Mouse (Mus musculus): Measurements from ENCODE around the gene Opcml. TPM values are rescaled to one million over a fixed set of nuclear protein-coding genes. Genes with fewer than 3 reads are reported as not detected.

The Opcml gene
- polyA plus RNA-seq, 1 experiment from 2014 or later, result 4.3 TPM

GRCm38 (mm10) chr9:28855826-28856225, 1065.3 kb downstream of the Opcml start:
- Histone ChIP-seq H3K36me3 (no peaks in the 10 kb centered on the region), H3K27me3 (ENCODE audit: insufficient read depth, poor library complexity, severe bottlenecking) (no peaks in the 10 kb centered on the region), H3K4me3 (no peak overlapping the region), H3K4me1 (no peaks in the 10 kb centered on the region), H3K9me3 (no peaks in the 10 kb centered on the region), H3K27ac (no peak overlapping the region)
- DNase-seq (ENCODE audit: low spot score), result no peak
- WGBS, result 75% methylated on average over 7 of the region's 7 CpGs

DNA sequence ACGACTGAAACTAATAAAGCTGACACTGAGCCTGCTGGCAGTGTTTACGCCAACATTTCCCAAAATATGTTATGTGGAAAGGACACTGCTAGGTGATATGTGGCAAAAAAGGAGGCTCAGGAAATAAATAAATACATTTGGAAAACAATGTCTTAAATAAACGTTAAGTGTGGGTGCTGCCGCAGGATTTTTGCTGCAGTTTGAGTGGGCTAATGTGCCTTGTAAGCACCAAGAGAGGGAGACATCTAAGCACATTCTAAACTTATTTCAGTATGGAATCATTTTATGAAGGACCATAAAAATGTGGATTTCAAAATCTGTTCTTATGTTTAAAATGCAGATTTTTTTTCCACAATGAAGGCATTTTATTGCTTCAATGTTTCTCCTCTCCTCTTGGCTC, 1071.4 kb downstream of the Opcml start:
- 79% methylated on average over 4 of the region's 4 CpGs for WGBS
- no peak for DNase-seq (ENCODE audit: low spot score)

DNA sequence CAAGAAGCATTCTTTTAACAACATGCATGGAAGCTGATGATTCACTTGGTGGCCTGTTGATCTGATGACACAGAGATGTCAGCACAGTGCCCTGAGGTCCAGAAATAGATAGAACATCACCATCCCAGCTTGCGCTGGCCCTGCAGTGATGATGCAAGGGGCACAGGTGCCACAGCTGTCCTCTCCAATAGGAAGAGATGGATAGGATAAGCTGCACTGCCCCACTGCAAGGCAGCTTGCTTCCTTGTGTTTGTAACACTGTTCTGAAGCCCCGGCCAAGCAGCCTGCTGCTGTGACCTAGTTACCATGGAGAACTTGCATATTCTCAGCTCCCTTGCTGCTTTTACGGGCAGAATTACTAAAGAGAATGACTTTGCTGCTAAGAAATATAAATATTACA, 1076.7 kb downstream of the Opcml start:
- H3K36me3 ChIP-seq, result no peaks in the 10 kb centered on the region
- WGBS, result 85% methylated on average over 3 of the region's 3 CpGs
- H3K4me1 ChIP-seq, result peaks cover 2% of the 10 kb centered on the region; the same call in 1 of the 2 replicates
- no peaks in the 10 kb centered on the region for H3K9me3 ChIP-seq
- no peak for DNase-seq (ENCODE audit: low spot score)
- H3K27ac ChIP-seq, result no peak overlapping the region
- no peaks in the 10 kb centered on the region for H3K27me3 ChIP-seq (ENCODE audit: insufficient read depth, poor library complexity, severe bottlenecking)
- no peak overlapping the region for H3K4me3 ChIP-seq

More for the DNA sequence above, 1071.4 kb downstream of the Opcml start:
- Histone ChIP-seq H3K9me3 (no peaks in the 10 kb centered on the region), H3K36me3 (no peaks in the 10 kb centered on the region), H3K27me3 (ENCODE audit: insufficient read depth, poor library complexity, severe bottlenecking) (no peaks in the 10 kb centered on the region), H3K4me3 (no peak overlapping the region), H3K4me1 (no peaks in the 10 kb centered on the region), H3K27ac (no peak overlapping the region)

DNA sequence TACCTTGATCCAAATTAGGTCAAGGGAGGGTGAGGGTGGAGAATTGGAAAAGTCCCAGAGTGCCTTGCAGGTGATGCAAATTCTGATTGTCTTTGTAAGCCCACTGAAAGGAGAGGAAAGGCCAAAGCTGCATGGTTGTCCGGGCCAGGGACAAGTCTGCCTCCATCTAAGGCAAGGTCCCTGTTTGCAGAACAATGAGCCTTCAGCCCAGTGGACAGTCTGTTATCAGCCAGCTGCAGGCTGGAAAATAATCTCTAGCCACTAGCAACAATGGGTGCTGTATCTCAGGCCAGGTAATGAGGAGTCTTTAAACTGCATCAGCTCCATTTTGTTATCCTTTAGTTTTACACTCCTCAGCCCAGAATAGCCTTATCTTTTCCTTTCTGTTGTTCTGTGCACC, 1079.9 kb downstream of the Opcml start:
- Histone ChIP-seq H3K27ac (no peak overlapping the region), H3K36me3 (no peaks in the 10 kb centered on the region), H3K27me3 (ENCODE audit: insufficient read depth, poor library complexity, severe bottlenecking) (no peaks in the 10 kb centered on the region), H3K4me1 (peaks cover 2% of the 10 kb centered on the region; the same call in 1 of the 2 replicates), H3K9me3 (no peaks in the 10 kb centered on the region), H3K4me3 (no peak overlapping the region)
- WGBS, result 47% methylated on average over 1 of the region's 1 CpGs
- peak; percentile 76 for DNase-seq (ENCODE audit: low spot score)

GRCm38 (mm10) chr9:28882566-28882965, 1092.0 kb downstream of the Opcml start:
- no peaks in the 10 kb centered on the region for H3K4me1 ChIP-seq
- H3K27me3 ChIP-seq (ENCODE audit: insufficient read depth, poor library complexity, severe bottlenecking), result no peaks in the 10 kb centered on the region
- 80% methylated on average over 1 of the region's 1 CpGs for WGBS
- H3K9me3 ChIP-seq, result no peaks in the 10 kb centered on the region
- no peaks in the 10 kb centered on the region for H3K36me3 ChIP-seq
- no peak overlapping the region for H3K27ac ChIP-seq
- DNase-seq (ENCODE audit: low spot score), result no peak
- no peak overlapping the region for H3K4me3 ChIP-seq

DNA sequence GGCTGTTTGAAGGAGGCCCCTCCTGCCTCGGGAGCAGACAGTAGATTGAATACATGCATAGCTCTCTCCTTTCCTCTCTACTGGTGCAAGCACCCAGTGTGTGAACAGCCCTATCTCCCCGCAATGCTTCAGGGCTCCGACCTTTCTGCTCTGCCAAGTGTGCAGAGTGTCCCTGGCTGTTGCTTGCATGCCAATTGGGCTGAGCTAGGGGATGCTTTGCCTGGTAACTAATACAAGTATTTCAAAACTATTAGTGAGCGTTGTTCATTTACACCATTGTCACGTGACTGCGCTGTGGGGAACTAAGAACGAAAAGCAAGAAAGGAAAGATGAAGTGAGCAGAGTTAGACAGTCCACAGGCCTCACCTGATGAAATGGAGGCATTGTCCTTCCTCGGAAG, 1101.0 kb downstream of the Opcml start:
- 84% methylated on average over 8 of the region's 8 CpGs for WGBS
- no peak for DNase-seq (ENCODE audit: low spot score)
- H3K4me1 ChIP-seq, result no peaks in the 10 kb centered on the region
- no peaks in the 10 kb centered on the region for H3K27me3 ChIP-seq (ENCODE audit: insufficient read depth, poor library complexity, severe bottlenecking)
- no peak overlapping the region for H3K4me3 ChIP-seq
- H3K9me3 ChIP-seq, result no peaks in the 10 kb centered on the region
- no peak overlapping the region for H3K27ac ChIP-seq
- no peaks in the 10 kb centered on the region for H3K36me3 ChIP-seq

DNA sequence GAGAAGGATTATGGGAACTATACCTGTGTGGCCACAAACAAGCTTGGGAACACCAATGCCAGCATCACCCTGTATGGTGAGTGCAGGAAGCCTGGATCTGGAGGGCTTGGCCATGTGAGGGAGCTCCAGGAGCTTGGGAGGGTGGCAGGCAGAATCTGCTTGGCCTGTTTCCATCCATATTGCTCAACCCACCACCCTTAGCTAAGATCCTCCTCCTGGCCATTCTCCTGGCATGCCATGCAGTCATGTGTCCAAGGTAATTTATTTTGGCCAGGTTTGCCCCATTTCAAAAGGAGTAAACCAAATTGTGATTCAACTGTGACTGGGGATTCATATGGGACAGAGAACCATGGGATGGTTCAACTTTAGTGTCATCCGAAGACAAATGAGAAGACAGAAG, 1112.7 kb downstream of the Opcml start:
- WGBS, result 89% methylated on average over 1 of the region's 1 CpGs
- Histone ChIP-seq H3K9me3 (no peaks in the 10 kb centered on the region), H3K27me3 (ENCODE audit: insufficient read depth, poor library complexity, severe bottlenecking) (no peaks in the 10 kb centered on the region), H3K4me3 (no peak overlapping the region), H3K36me3 (no peaks in the 10 kb centered on the region), H3K4me1 (no peaks in the 10 kb centered on the region), H3K27ac (no peak overlapping the region)
- no peak for DNase-seq (ENCODE audit: low spot score)

DNA sequence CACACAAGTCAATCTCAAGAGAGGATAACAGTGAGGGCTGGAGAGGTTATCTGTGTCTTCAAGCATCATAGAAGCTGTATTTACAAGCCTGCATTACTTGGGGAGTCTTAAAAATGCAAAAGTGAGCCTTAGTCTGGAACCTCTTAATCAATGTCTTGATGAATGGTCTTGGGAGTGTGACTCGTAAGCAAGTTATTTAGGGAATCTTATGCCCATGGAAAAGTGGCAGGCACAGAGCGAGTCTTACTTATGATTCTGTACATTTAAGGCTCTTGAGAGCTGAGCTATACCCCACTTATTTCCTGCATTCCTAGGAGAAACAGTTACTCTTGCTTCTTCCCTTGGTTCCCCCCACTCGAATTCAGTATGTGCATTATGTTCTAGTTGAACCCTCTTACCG, 1119.2 kb downstream of the Opcml start:
- Histone ChIP-seq H3K27me3 (ENCODE audit: insufficient read depth, poor library complexity, severe bottlenecking) (no peaks in the 10 kb centered on the region), H3K4me1 (no peaks in the 10 kb centered on the region), H3K27ac (no peak overlapping the region), H3K9me3 (no peaks in the 10 kb centered on the region), H3K36me3 (no peaks in the 10 kb centered on the region), H3K4me3 (no peak overlapping the region)
- DNase-seq (ENCODE audit: low spot score), result no peak
- 82% methylated on average over 4 of the region's 4 CpGs for WGBS

DNA sequence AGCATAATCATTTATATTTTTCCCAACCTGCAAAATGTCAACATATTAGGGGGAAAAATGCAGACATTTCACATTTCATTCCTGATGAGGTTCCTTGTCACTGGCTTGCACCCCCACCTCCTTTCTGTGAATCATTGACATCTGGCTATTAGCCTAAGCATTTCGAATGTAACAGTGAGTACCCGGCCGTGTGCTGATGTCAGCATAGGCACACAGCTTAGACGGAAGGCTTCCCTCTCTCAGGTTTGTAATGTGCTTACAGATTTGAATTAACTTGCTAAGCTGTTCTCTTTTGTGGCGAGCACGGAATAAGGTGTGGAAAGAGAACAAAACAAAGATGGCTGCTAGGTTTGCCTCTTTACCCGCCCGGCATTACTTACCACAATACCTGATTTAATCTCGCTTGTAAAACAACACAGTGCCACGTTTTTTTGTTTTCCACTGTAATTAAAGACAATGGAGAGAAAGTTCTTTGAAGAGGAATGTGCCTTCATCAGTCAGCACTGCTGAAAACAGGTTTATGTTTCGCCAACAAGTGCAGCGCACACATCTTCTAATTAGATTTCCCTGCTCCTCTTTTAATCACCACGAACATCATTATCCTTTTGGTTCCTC, 1121.1 kb downstream of the Opcml start:
- Histone ChIP-seq H3K36me3 (no peaks in the 10 kb centered on the region), H3K4me3 (no peak overlapping the region), H3K4me1 (no peaks in the 10 kb centered on the region), H3K27ac (no peak overlapping the region), H3K27me3 (ENCODE audit: insufficient read depth, poor library complexity, severe bottlenecking) (no peaks in the 10 kb centered on the region), H3K9me3 (no peaks in the 10 kb centered on the region)
- no peak for DNase-seq (ENCODE audit: low spot score)
- WGBS, result 70% methylated on average over 13 of the region's 13 CpGs

DNA sequence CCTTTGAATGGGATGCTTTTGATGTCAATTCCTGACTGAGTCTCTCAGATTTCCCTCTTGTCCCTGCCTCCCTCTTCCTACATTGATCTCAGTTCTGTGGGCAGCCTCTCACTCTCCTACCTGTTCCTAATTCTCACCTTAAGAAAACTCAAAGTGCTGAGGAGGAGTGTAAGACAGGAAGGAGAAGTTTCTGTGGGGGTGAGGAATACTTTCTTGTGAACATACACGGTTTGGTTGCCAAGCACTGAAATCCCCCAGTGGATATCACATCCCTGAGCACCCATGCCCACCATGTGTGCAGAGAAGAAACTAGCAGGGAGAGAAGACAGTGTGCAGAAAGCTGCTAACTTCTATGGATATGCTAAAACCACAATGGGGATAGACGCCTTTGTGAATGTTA, 1141.5 kb downstream of the Opcml start:
- DNase-seq (ENCODE audit: low spot score), result no peak
- no peaks in the 10 kb centered on the region for H3K4me1 ChIP-seq
- H3K27me3 ChIP-seq (ENCODE audit: insufficient read depth, poor library complexity, severe bottlenecking), result no peaks in the 10 kb centered on the region
- H3K27ac ChIP-seq, result no peak overlapping the region
- WGBS, result 66% methylated on average over 2 of the region's 2 CpGs
- H3K4me3 ChIP-seq, result no peak overlapping the region
- H3K36me3 ChIP-seq, result no peaks in the 10 kb centered on the region
- H3K9me3 ChIP-seq, result no peaks in the 10 kb centered on the region

DNA sequence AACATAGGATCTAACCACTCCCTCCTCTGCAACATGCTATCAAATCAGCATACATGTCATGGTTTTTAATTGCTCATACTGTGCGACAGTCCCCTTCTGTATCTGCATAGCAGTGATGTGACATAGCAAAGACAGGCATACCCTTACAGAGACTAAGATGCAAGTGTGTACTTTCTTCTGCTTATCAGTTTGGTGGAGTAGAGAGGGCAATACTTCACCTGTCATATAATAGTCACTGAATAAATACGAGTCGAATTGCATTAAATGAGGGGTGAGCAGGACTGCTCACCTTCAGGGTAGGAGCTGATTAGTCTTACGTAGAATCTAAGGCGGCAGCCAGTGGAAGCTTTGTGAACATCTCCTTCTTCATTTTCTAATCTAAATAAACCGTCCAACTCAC, 1146.6 kb downstream of the Opcml start:
- 82% methylated on average over 6 of the region's 6 CpGs for WGBS
- DNase-seq (ENCODE audit: low spot score), result no peak
- H3K4me1 ChIP-seq, result no peaks in the 10 kb centered on the region
- no peaks in the 10 kb centered on the region for H3K36me3 ChIP-seq
- H3K27me3 ChIP-seq (ENCODE audit: insufficient read depth, poor library complexity, severe bottlenecking), result no peaks in the 10 kb centered on the region
- no peak overlapping the region for H3K27ac ChIP-seq
- H3K4me3 ChIP-seq, result no peak overlapping the region
- H3K9me3 ChIP-seq, result no peaks in the 10 kb centered on the region

DNA sequence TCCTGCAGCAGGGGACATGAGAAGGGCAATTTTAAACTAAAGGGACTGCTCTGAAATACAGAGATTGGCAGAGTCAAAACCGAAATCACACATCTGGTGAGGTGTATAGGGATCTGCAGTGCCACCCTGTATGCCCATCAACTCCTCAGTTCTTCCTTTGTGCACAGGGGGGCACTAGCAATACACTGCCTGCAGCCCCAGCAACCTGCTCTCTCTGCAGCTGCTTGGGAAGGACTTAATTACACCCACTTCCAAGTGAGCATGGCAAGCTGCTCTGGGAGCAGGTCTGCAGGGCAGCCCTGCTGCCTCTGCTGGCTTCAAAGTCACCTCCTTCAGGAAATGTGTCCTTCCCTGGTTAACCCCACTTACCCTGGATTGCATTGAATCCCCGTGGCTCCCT, 1147.4 kb downstream of the Opcml start:
- Histone ChIP-seq H3K4me3 (no peak overlapping the region), H3K27ac (no peak overlapping the region), H3K9me3 (no peaks in the 10 kb centered on the region), H3K4me1 (no peaks in the 10 kb centered on the region), H3K27me3 (ENCODE audit: insufficient read depth, poor library complexity, severe bottlenecking) (no peaks in the 10 kb centered on the region), H3K36me3 (no peaks in the 10 kb centered on the region)
- 64% methylated on average over 2 of the region's 2 CpGs for WGBS
- DNase-seq (ENCODE audit: low spot score), result no peak

DNA sequence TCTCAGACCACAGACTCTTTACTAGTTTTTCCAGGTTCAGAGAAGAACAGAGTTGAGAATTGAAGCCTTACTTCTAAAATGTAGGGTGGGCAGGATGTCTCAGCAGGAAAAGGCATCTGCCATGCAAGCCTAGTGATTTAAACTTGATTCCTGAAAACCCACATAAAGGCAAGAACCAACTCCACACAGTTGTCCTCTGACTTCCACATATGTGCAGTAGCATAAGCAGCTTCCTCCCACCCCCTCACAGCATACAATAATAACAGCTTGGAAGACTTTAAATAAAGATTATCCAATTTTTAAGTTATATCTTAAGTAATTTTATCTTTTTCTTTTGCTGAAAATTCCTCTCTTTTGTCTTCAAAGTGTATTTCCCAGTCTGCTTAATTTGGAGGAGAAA, 1150.3 kb downstream of the Opcml start:
- Histone ChIP-seq H3K36me3 (no peaks in the 10 kb centered on the region), H3K4me1 (no peaks in the 10 kb centered on the region), H3K4me3 (no peak overlapping the region), H3K9me3 (no peaks in the 10 kb centered on the region), H3K27me3 (ENCODE audit: insufficient read depth, poor library complexity, severe bottlenecking) (no peaks in the 10 kb centered on the region), H3K27ac (no peak overlapping the region)
- DNase-seq (ENCODE audit: low spot score), result no peak

DNA sequence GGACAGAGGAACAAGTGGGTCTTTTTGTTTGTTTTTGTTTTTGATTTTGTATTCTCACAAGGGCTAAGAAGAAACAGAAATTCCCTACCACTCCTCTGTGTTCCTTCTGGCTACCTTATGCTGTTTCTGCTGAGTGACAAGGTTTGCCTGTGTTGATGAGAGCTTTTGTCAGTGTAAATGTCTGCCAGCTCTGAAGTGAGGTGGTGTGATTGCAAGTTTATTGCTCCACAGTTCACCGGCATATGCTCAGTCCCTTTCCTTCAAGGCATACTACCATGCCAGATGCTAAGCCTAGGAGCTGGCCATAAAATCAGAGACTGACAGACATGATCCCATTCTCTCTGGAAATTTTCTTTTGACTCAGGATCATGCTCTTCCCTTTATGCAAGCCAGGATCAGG, 1178.9 kb downstream of the Opcml start:
- DNase-seq (ENCODE audit: low spot score), result no peak
- 79% methylated on average over 1 of the region's 1 CpGs for WGBS
- no peaks in the 10 kb centered on the region for H3K36me3 ChIP-seq
- no peak overlapping the region for H3K4me3 ChIP-seq
- no peak overlapping the region for H3K27ac ChIP-seq
- H3K27me3 ChIP-seq (ENCODE audit: insufficient read depth, poor library complexity, severe bottlenecking), result no peaks in the 10 kb centered on the region
- no peaks in the 10 kb centered on the region for H3K9me3 ChIP-seq
- no peaks in the 10 kb centered on the region for H3K4me1 ChIP-seq
